Mouse (Mus musculus): Measurements from ENCODE around the gene Cdc42bpa.

The Cdc42bpa gene

DNA sequence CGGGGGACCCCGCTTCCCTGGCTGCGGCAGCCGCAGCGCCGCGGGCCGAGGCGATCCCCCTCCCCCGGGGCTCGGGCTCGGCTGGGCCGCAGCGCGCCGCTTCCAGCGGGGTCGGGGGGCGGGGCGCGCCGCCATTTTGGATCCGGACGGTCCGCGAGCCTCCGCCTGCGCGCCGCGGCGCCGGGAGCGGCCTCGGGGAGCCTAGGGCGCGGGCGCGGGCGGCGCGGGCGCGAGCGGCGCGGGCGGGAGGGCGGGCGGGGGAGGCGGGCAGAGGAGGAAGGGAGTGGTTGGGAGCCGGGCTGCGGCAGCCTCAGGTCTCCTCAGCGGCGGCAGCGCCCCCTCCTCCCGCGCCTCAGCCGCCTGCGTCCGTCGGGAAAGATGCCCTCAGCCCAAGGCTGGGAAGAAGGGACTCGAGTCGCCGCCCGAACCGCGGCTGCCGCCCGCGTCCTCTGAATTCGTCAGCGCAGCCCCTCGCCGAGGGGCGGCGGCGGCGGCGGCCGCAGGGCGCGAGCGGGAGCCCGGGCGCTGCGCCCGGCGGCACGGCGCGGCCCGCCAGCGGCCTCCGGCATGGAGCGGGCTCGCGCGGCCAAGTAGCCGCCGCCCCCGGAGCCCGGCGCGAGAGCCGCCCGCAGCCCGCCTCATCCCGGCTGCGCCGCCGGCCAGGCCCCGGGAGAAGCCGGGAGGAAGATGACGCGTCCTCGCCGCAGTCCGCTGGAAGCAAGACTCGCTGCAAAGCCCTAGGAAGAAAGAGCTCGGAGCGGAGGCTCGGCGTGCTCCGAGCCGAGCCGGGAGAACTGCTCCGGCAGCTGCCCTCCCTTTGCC, at the start of gene Cdc42bpa:
TSS of gene Cdc42bpa (plus strand) at position 752 of the 822 bp plus-strand sequence.
- peak; percentile 38 to 62 for DNase-seq (ENCODE audit: low spot score in 2 of 2)

DNA sequence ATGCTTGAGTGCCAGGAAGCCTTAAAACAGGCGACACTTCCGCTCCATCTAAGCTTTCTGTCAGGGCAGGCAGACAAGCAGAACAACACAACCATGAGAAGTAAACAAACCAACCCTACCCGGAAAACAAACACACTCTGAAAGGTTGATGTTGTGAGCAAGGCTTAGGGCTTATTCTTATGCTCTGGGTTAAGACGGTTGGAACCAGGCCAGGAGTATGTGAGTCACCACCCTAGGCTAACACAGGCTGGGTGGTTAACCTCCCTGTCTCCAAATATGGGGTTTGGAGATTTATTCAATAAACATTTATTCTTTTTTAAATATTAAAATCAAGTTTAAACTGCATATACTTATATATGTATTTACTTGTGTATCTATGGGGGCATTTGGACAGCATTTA, 46.8 kb upstream of the Cdc42bpa start:
- no peak for DNase-seq (ENCODE audit: low spot score in 2 of 2)

DNA sequence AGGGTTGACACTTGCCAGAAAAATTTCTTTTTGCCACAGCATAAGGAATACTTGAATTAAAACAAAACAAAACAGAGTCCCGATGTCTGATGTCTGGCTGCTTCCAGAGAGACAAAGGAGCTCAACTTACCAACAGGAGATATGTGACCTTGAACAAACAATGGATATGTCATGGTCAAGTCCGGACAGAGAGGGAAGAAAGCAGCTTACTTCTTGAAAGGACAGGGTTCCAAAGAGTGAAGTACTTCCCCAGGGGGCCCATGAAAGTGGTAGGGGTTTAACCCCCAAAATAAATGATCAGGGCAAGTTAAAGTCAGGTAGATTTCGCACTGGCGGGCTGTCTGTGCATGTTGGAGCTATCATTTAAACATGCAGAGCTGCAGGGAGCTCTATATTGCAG, 43.2 kb upstream of the Cdc42bpa start:
- DNase-seq (ENCODE audit: low spot score in 2 of 2) = no peak

DNA sequence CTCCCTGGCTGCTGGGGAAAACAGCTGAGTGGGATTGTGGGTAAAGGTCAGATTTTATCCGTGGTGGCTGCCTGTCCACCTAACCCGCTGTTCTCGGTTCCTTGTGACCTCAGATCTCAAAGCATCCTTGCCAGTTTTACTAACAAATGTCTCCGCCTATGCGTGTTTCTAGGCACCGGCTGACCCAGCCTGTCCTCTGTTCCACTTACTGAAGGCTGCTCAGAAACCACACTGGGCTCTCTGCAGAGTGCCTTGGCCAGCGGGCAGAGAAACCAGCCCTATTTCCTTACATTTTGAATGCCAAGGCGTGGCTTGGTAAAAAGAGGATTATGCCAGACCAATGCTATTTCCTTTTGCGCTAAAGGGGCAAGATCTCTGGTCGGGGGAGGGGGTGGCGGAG, 42.8 kb upstream of the Cdc42bpa start:
- DNase-seq (ENCODE audit: low spot score in 2 of 2) = no peak

DNA sequence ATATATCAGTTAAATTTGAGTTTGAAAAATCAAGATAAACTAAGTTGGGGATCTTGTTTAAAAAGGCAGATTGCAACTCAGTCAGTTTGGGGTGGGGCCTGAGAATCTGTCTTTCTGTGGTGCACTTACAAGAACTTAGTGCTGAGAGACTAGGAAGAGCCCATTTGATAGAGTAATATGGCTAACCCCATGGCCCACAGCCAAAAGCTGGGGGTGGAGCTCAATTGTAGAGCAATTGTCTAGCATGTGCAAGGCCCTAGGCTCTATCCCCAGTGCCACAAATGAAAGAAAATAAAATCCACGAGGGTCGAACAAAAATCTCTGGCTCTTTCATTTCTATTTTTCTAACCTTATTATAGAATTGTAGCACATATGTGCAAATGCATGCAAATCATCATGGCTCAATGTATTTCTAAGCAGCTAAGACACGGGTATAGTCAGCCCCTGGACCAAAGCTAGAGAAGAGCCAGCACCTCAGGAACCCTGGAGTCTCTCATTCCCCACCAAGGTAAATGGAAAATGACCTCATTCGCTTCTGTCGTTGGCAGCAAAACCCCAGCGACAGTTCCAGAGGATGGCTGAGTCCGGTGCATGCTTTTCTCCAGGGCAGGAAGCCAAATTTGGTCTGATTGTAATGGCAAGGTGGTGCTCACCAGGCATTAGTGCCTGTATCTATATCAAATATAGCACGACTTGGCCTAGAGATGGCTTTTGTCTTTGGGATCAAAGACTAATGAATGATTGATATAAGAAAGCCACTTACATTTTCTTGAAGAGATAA, 40.4 kb upstream of the Cdc42bpa start:
- DNase-seq (ENCODE audit: low spot score in 2 of 2) = no peak

DNA sequence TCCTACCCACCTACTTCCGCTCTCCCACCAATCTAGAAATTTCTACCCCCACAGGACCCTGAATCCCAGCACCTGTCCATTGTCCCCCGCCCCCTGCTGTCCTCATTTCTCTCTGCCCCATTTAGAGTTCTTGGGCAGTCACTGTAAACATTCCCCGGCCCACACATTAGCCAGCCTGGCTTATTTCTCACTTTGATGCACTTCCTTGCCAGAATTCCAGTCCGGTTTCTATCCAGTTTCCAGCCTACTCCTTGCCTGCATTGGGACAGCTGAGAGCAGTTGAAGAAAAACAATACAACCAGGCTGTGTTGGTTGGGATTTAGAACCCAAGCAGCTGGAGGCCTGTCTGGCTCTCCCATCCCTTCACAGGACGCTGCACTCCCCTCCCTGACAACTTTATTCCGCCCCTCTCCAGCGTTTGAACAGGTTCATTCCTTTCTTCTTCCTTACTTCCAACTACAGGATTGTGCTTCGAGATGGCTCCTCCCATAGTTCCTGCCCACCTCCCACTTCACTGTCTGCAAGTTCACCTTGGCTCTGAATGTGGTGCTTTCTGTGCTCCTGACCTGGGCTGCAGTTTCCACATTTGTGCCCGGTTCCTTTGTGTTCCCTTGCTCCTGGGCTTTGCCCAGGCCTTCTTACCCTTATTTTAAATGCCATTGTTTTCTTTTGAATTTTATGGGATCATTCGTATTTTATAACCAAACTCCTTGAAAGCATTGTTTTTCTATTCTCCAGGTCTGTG, 36.4 kb upstream of the Cdc42bpa start:
- DNase-seq (ENCODE audit: low spot score in 2 of 2) = peak in 1 of 2 experiments; percentile 4

DNA sequence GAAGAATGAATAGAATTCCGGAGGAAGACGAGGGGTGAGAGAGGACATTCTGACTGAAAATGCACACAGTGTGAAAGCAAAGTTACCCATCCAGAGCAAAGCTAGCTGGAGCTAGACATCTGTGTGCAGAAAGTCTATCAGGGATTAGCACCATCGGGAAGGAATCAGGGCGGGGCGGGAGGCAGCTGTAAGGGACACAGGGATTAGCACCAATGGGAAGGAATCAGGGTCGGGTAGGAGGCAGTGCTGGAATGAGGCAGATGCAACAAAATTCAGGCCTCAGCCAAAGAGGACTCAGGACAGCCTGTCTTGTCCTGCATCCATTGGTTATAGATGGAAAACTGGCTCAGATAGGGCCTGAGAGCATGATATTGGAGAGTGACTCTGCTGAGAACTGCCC, 34.0 kb upstream of the Cdc42bpa start:
- DNase-seq (ENCODE audit: low spot score in 2 of 2) = no peak

DNA sequence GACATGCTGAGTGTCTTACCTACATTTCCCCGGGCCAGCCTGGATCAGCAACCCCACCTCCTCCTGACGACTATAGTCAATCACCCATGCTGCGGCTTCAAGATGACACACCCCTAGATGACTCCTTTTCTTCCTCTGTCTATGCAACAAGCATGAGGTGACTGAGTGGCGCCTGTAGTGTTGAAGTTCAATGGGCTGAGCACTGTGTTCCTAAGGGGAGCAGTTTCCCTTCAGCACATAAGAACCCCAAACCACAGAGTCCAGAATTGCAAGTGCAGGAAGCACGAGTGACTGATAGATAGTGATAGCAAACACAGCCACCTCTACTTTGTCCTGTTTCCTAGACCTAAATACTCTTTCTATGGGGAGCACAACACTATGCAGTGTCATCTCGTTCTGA, 33.2 kb upstream of the Cdc42bpa start:
- DNase-seq (ENCODE audit: low spot score in 2 of 2) = no peak

DNA sequence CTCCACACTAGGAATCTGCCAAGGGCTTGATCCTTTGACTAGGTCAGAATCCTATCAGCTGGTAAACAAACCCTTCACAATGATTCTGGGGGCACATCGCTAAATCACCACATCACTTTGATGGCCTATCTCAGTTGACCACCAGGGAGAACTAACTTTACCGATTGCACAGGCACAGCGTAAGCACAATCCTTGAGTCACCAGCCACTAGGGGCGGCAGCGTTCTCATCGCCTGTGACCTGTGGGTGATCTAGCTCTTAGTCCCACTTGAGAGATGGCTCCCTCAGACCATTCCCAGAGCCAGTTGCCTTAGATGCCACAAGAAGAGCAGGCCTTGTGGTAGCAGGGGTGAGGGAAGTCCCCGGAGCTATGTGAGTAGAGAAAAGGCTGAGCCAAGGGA, 31.4 kb upstream of the Cdc42bpa start:
- DNase-seq (ENCODE audit: low spot score in 2 of 2) = no peak

DNA sequence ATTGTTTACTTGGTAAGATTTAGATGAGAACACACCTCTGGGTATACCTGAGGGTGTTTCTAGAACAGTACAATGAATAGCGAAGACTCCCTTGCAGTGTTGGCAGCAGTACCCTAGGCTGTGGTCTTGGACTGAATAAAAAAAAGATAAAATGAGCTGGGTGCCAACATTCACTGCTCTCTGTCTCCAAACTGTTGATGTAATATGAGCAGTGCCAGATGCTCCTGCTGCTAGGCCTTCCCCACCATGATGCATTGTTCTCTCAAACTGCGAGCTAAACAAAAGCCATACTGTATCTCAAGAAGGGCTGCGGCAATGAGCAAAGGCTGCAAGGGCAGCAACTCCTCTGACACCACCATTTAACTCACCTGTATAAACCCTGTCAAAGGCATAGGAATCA, 29.0 kb upstream of the Cdc42bpa start:
- no peak for DNase-seq (ENCODE audit: low spot score in 2 of 2)

DNA sequence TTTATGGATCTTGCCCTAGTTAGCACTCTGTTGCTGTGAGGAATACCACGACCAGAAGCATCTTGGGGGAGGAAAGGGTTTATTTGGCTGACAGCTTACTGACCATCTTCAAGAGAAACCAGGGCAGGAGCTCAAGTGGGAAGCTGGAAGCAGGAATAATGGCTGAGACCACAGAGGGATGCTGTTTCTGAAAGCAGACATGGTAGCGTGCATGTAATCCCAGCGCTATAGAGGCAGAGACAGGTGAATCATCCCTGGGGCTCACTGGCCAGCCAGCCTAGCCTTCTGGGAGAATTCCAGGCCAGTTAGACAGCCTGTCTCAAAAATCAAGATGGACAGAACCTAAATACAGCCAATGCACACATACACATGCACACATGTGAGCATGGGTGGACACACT, 26.2 kb upstream of the Cdc42bpa start:
- DNase-seq (ENCODE audit: low spot score in 2 of 2) = no peak

DNA sequence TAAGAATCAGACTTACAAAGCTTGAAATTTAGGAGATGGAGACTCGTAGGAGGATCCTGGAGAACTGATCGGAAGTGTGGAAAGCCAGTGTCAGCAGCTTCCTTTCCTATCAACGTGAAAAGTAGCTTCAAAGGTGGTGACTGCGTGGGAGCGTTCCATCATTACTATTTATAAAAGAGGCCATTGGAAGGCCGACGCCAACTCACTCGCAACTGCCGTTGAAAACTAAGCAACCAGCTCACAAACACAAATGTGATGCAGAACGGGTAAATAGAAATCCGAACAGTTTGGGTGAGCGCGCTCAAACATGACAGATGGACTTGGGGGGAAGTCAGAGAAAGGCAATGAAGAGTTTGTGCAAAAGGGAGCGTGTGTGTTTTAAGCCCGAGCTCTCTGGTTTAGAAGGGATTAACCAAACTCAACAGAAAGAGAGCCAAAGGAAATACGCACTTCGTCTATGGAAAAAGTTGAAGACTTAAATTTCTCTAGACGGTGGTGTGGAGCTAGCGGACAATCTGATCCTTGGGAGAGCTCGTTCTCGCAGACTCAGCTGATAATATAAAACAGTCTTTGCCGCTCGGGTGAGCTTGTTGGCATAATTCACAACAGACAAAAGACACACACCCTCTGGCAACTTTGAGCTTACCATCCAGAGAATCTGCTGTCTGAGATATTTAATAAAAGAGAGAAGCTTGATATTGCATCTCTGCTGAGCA, 20.0 kb upstream of the Cdc42bpa start:
- DNase-seq (ENCODE audit: low spot score in 2 of 2) = peak; percentile 20 to 30

DNA sequence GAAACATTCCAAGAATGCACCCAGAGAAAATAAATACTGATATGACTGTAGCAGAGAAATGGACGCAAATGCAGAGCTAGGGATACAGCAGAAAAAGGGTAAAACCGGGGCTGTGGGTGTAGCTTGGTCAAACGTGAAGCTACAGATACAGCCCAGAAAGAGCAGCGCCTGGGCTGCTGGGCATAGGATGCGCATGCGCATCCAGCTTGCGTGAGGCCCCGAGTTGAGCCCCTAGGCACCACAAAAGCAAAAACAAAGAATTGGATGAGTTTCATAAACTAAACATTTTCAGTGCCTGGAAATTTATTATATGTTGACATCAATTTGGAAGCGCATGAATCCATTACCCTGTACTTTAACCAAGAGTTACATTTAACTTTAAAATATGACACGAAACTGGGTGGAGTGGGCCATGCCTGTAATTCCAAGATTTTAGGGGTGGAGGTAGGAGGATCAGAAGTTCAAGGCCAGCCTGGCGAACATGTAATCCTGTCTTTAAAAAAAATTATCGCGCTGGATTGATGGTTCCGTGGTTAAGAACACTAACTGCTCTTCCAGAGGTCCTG, 19.4 kb upstream of the Cdc42bpa start:
- no peak for DNase-seq (ENCODE audit: low spot score in 2 of 2)

DNA sequence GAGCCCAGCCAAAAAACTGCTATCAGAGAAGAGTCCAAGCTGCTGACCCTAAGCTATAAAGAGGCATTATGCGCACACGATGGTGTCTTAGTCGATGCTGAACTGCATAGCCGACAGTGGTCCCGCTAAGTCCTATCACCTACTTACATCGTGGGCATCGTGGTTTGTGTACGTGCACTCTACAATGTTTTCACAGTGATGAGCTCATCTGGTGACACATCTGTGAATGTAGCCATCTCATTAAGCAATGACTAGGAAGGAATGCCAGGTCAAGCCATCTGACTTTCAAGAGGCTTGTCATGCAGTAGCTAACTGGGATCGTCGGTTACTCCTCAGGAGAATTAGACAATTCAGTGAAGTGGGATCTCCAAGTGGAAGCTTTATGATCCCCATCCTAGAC, 15.3 kb upstream of the Cdc42bpa start:
- no peak for DNase-seq (ENCODE audit: low spot score in 2 of 2)

DNA sequence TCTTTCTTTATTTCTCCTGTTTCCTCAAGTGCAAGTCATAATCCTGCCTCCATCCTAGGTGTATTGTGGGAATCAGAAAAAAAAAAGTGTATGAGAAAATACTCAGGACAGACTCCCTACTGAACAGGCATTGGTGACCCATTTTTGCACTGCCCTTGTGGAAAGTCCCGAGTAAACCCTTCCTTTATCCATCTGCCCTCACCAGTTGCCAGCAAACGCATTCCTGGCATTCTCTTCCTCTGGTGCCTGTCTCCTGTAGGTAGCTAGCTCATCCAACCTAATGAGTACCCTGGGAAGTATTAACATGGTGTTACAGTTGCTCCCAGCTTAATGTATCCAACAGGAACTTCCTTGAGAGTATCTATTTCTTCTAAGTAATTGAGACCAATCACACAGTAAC, 13.7 kb upstream of the Cdc42bpa start:
- no peak for DNase-seq (ENCODE audit: low spot score in 2 of 2)

DNA sequence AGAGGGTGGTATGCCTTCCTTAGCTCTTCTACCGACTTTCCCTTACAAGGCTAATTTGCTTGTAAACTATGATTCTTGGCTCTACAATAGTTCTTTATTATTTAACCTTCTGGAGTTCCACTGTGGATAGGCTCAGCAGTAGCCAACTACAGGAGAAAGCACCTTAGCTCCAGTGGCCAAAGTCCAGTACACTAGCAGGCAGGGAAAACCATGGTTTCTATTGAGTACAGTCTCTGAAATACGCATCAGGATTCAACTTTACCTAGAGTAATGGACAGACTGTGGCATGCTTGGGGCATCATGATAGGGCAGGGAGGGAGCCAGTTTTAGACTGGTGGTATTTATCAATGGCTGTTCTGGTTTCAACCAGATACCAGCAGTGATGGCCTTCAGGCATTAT, 12.6 kb upstream of the Cdc42bpa start:
- DNase-seq (ENCODE audit: low spot score in 2 of 2) = no peak

DNA sequence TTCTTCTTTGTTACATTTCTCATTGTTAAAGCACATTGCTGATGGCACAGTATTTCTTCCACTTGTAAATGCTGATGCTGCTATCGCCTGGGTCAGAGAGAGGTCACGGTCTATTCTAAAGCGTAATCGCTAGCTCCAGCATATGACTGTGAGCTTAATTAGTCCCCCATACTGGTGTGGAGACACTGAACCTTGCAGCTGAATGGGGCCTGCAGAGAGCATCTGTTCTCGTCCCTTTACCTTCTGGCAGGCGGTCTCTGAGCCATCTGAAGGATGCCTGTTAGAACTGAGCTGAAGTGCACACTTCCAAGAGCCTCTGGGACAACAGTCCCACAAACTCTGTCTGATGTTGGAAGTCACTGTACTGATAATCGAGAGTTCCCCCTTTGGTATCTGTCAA, 8.7 kb upstream of the Cdc42bpa start:
- no peak for DNase-seq (ENCODE audit: low spot score in 2 of 2)

DNA sequence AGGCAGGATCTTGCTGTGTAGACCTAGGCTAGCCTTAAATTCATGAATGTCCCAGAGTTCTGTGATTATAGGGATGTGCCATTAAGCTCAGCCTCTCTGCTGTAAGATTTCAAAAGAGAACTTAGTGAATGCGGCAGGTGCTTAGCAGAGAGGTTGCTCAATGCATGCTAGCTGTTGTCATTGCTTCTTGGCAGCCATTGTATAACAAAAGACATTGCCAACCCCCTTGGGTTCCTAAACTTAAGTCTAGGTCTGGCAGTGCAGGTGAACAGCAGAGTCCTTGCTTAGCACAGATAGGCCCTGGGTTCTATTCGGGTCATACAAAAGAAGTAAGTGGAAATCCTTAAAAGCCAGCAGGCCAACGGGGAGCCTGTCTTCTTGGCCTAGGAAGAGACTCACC, 7.0 kb upstream of the Cdc42bpa start:
- no peak for DNase-seq (ENCODE audit: low spot score in 2 of 2)

DNA sequence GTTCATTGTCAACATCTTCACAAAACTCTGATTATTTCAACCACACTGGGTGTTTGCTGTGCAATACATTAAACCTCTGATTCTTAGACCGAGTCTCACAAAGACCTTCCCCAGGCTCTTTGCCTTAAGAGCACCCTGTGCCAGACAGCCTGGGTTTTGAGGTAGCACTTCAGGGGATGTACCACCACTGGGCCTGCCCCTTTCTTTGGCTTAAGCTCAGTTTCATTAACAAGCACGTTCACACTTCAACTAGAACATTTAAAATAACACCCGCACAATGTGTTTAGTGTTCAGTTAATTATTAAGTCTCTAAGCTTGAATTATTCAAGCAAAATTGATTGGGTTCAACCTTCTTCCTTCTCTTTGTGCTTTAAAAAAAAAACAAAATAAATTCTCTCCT, 2.8 kb upstream of the Cdc42bpa start:
- no peak for DNase-seq (ENCODE audit: low spot score in 2 of 2)

DNA sequence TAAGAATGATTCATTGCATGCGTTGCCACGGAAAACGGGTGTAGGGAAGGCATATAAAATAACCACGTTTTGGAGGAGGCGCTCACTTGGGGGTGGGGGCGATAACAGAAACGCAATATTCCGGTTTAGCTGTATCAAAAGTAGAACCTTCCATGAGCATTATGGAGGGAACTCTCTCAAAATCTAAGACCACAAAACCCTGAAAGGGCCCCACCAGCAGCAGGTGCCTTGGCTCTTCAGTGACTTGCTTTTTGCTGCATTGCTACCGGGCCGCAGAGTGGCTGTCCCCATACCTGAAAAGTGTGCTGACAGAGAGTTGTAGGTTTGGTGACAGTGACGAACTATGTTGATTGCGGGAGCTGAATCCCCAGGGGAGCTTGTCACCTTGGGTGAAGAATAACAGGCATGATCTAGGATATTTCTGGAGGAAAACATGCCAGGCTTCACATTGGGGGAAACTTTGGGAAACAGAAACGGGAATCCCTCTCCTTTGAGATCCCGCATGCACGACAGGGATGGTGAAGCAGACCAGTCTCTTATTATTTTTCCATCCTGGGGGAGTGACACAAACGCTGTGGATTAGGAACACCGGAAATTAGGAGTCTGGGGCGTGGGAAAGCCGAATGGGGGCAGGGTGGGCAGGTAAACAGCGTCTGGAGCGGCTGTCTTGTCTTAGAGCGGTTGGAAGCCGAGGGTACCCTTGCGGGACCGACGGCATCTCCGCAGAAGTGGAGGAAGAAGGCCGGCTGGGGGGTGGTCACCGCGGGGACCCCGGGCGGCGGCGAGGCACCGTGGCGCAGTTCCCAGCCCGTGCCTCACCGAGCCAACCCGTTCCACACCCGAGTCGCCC, 1.2 kb upstream of the Cdc42bpa start:
- peak in 1 of 2 experiments; percentile 27 for DNase-seq (ENCODE audit: low spot score in 2 of 2)

DNA sequence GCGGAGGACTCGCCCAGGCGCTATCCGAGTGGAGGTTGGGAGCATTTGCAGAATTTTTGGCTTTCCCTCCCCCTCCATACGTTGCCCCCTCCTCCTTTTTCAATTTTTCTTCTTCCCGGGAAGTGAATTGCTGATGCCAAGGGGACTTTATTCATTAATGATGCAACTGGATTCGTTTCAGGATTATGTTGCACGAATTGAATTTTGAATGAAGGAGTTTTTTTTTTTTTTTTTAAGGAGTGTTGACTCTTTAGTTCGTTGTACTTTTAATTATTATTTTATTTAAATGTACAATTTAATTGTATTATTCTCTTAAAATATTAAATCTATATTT, 238 bp downstream of the Cdc42bpa start:
- DNase-seq (ENCODE audit: low spot score in 2 of 2) = no peak
